Mouse (Mus musculus): ENCODE measurements around the gene Gm11634.
"Not testable (repeated sequence)": the region's sequence is repeated elsewhere in the genome, so short reads cannot be mapped to it uniquely, and the experiment has no call there.

Gene Gm11634

GRCm38 (mm10) chr11:101599156-101599555, at the start of gene Gm11634:
Gm11634 (minus strand) TSS chr11:101599256.
- no peak for DNase-seq (ENCODE audit: inconsistent ontology term)

- DNase-seq (ENCODE audit: inconsistent ontology term), result not testable (repeated sequence)
Observed at GRCm38 (mm10) chr11:101647093-101647492, 48.0 kb upstream of the Gm11634 start.

GRCm38 (mm10) chr11:101646283-101646794, 47.3 kb upstream of the Gm11634 start:
- DNase-seq (ENCODE audit: inconsistent ontology term), result not testable (repeated sequence)

DNA sequence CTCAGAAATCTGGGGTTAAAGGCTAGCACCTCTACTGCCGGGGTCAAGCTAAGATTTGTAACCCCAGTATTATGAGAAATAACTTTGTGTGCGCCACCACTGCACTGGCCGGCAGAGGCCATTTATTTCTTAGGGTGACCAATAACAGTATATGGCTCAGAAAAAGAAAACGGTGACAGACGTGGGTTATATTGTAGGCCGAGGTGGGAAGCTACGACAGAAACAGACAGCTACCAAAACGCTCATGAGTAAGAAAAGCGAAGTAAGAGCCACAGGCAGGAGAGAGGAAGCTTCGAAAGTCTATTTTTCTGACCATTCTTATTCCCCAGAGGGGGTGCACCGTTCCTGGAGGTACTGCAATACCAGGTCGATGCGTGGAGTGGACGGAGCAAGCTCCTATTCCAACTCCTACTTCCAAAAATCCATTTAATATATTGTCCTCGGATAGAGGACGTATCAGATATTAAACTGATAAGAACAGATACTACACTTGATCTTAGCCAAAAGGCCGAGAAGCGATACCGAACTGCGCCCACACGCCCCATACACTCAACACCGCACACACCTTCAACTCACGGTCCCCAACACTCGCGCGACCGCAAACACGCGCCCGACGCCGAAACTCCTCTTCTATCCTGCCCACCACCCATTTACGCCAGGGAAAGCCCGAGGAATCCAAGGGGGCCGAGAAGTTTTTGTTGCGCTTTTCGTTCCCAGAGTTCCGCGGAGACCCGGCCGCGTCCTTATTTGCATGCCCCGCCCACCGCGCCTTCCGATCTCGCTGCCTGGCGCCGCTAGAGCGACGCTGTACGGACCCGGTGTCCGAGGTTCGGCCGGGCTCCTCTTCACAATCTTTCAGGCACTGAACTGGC, 46.6 kb upstream of the Gm11634 start:
- peak; percentile 91 for DNase-seq (ENCODE audit: inconsistent ontology term)

GRCm38 (mm10) chr11:101645043-101645410, 46.0 kb upstream of the Gm11634 start:
- DNase-seq (ENCODE audit: inconsistent ontology term), result not testable (repeated sequence)

DNA sequence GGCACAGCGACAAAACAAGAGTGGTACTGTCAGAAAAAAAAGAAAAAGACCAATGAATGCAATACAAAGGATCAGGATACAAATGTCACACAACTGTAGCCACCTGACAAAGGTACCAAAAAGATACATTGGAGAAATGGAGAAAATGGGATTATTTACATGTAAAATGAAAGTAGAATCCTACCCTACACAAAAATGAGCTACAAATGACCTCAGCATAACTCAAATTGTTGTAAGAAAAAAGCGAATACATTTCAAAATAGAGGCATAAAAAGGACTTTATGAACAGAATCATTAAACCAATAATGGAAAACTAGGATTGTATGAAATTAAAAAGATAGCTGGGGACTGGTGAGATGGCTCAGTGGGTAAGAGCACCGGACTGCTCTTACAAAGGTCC, 45.5 kb upstream of the Gm11634 start:
- peak; percentile 61 for DNase-seq (ENCODE audit: inconsistent ontology term)

- DNase-seq (ENCODE audit: inconsistent ontology term), result peak; percentile 36
Observed at GRCm38 (mm10) chr11:101642931-101643330, 43.9 kb upstream of the Gm11634 start.

DNA sequence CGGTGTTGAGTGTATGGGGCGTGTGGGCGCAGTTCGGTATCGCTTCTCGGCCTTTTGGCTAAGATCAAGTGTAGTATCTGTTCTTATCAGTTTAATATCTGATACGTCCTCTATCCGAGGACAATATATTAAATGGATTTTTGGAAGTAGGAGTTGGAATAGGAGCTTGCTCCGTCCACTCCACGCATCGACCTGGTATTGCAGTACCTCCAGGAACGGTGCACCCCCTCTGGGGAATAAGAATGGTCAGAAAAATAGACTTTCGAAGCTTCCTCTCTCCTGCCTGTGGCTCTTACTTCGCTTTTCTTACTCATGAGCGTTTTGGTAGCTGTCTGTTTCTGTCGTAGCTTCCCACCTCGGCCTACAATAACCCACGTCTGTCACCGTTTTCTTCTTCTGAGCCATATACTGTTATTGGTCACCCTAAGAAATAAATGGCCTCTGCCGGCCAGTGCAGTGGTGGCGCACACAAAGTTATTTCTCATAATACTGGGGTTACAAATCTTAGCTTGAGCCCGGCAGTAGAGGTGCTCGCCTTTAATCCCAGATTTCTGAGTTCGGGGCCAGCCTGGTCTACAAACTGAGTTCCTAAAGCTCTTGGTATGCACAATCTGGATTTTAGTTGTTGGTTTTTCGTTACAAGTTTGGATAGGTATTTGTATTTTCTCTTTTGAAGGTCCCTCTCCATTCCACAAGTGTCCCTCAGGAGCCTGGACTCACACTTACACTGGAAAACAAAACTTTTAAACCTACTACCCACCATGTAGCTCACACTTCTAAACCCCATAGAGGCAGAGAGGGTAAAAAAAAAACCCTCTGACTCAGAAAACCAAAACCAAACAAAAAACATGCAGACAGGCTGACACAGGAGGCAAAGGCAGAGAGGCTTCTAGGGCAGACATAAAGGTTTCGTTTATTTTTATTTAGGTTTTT, 42.9 kb upstream of the Gm11634 start:
- peak; percentile 90 for DNase-seq (ENCODE audit: inconsistent ontology term)

- peak; percentile 85 for DNase-seq (ENCODE audit: inconsistent ontology term)
Observed at GRCm38 (mm10) chr11:101640857-101641709, 42.0 kb upstream of the Gm11634 start.

DNA sequence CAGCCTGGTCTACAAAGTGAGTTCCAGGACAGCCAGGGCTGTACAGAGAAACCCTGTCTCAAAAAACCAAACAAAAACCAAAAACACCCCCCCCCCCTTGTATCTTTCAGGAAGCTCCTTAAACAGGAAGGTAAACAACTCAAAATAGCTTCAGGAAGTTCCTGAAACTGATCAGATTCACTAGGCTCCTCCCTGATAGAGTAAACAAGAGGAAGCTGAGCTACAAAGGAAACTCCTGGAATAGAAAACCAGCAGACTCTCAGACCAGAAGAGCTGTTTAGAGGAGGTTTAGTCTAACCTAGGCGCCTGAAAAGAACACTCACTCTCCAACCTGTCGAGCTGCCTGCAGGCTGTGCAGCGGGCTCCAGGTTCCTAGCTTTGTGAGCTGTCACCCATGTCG, 40.7 kb upstream of the Gm11634 start:
- no peak for DNase-seq (ENCODE audit: inconsistent ontology term)

DNA sequence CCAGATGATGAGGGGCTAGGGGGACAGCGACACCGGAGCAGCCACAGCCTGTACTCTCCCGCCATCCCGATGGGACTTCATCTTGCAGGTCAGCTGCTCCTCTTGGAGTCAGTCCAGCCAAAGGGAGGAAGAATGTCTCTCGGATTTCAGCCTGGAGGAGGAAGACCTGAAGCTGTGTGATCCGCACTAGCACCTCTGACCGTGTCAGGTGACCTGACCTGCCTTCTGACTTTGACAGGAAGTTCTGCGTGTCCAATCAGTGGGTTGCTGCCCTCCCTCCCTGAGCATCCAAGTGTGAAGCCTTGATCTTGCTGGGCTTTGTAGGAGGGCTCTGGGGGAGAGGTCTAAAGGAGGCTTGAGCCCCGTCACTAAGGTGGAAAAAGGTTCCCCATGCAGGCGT, 36.6 kb upstream of the Gm11634 start:
- DNase-seq (ENCODE audit: inconsistent ontology term), result no peak

DNA sequence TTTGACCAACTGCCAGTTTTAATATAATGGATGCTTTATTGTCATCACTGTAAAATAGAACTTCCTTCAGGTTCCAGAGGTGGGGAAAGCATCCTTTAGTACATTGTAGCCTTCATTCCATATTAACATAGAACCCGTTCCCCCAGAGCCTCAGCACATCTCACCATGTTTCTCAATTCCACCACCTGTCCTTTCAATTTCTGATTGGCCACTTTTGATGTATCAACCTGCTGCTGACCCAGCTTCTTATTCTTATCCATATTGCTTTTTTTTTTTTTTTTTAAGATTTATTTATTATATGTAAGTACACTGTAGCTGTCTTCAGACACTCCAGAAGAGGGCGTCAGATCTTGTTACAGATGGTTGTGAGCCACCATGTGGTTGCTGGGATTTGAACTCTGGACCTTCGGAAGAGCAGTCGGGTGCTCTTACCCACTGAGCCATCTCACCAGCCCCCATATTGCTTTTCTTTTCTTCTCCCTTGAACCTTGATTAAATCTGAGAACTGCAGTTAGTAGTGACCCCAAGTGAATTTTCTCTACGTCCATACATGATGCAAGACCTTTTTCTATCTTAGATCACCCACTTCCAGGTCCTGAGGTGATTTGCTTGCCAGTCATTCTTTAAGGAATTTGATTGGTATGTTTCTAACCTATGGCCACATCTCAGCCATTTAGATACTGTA, 29.8 kb upstream of the Gm11634 start:
- DNase-seq (ENCODE audit: inconsistent ontology term), result not testable (repeated sequence)

DNA sequence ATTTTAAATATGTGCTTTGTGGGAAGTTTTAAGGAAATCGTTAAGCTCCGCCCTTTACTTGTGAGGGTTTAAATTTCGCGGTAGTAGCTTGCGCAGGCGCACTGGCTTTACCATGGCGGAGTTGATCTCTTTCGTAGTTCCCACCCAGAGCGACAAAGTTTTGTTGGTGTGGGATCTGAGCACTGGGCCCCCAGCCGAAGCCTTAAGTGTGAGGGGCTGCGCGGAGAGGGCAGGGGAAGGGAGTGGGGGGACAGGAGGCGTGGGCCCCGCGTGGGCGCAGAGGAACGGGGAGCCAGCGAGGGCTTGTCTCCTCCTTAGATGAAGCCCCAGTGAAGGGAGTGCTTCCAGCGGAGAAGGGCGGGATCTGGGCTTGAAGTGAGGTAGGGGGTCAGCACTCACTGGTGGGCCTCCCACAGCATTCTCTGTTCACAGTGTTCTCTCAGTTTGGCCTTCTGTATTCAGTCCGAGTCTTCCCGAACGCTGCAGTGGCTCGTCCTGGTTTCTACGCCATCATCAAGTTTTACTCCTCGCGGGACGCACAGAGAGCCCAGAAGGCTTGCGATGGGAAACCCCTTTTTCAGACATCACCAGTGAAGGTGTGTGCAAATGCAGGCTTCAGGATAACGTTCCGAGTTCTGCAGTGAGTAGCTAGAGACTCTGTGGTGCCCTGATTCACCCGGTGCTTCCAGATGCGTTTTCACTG, 29.0 kb upstream of the Gm11634 start:
- DNase-seq (ENCODE audit: inconsistent ontology term), result peak; percentile 96

DNA sequence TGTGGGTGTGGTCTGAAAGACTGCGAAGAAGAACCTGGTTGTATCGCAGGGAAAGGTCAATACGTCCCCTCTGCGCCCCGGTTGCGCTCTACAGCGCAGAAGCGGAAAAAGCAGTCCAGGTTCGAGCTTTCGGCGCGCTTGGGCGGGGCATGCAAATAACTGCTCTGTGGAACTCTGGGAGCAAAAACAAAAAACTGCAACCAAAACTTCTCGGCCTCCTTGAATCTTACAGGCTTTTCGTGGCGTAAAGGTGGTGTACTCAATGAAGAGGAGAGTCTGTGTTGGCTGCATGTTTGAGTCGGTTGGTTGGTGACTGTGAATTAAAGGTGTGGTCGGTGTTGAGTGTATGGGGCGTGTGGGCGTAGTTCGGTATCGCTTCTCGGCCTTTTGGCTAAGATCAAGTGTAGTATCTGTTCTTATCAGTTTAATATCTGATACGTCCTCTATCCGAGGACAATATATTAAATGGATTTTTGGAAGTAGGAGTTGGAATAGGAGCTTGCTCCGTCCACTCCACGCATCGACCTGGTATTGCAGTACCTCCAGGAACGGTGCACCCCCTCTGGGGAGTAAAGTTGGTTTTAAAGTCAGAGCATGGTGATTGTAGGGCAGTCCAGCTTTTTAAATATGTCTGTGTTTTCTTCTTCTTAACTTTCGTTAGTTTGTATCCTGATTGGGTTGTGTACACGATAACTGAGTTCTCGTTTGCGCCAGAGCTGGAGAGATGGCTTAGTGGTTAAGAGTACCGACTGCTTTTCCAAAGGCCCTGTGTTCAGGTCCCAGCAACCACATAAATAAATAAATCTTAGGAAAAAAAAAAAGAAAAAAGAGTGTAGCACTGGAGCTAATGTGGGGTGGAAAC, 28.2 kb upstream of the Gm11634 start, which contains the start of gene Rdm1:
TSS of gene Rdm1 (plus strand) at position 201 of the 862 bp plus-strand sequence.
- peak; percentile 93 for DNase-seq (ENCODE audit: inconsistent ontology term)

GRCm38 (mm10) chr11:101626649-101626994, 27.6 kb upstream of the Gm11634 start:
- no peak for DNase-seq (ENCODE audit: inconsistent ontology term)

- not testable (repeated sequence) for DNase-seq (ENCODE audit: inconsistent ontology term)
Observed at GRCm38 (mm10) chr11:101620022-101620655, 21.1 kb upstream of the Gm11634 start.

GRCm38 (mm10) chr11:101618596-101618995, 19.5 kb upstream of the Gm11634 start:
- no peak for DNase-seq (ENCODE audit: inconsistent ontology term)

DNA sequence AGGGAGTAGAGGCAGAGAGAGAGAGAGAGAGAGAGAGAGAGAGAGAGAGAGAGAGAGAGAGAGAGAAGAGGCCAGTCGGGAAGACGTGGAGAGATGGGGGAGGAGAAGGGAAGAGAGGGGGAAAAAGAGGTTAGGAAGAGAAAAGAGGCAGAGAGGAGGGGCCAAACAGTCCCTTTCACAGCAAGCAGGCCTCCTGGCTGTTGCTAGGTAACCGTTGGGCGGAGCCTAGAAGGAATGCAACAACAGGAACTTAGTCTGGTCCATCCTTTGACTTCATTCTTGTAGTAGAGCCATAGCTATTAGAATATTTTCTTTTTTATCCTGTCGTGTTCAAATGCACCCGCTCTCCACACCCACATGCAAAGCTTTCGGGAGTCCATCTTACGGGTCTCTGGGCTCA, 18.8 kb upstream of the Gm11634 start:
- peak; percentile 60 for DNase-seq (ENCODE audit: inconsistent ontology term)

All from Muller cell, postnatal 12 days (primary cell).